Mouse (Mus musculus) stomach, embryonic 16.5 days (tissue): ENCODE results near the gene Kctd19. TPM values are rescaled to one million over a fixed set of nuclear protein-coding genes. Genes with fewer than 3 reads are reported as not detected.

Experiments
- ATAC-seq: fragments of 200-750 bp; cut with Nextera tagmentation; 2 replicates; pipeline ENCODE4 v1.8.0; 2017; ENCODE audit warnings: moderate number of reproducible peaks, moderate TSS enrichment; ENCODE audit not compliant: insufficient read depth, low FRiP score
- H3K27ac ChIP-seq: fragments of 300-500 bp; sonication (generic); 2 replicates; pipeline ENCODE4 v1.5.1; 2014; ENCODE audit warnings: low read length
- H3K27me3 ChIP-seq: fragments of 300-500 bp; sonication (generic); 2 replicates; pipeline ENCODE4 v1.6.1; 2014; ENCODE audit warnings: low read length, control low read depth, mixed read lengths; ENCODE audit not compliant: control insufficient read depth, insufficient read depth
- H3K36me3 ChIP-seq: fragments of 300-500 bp; sonication (generic); 2 replicates; pipeline ENCODE4 v1.6.1; 2014; ENCODE audit warnings: low read length; ENCODE audit not compliant: control insufficient read depth, insufficient read depth
- H3K4me1 ChIP-seq: fragments of 300-500 bp; sonication (generic); 2 replicates; pipeline ENCODE4 v1.6.1; 2014; ENCODE audit warnings: low read length, control low read depth, mixed read lengths; ENCODE audit not compliant: control insufficient read depth, insufficient read depth
- H3K4me2 ChIP-seq: fragments of 300-500 bp; sonication (generic); 2 replicates; pipeline ENCODE4 v1.6.1; 2014; ENCODE audit warnings: low read depth, low read length, mixed read lengths
- H3K4me3 ChIP-seq: fragments of 300-500 bp; sonication (generic); replicated peaks from 2 replicates; pipeline ENCODE4 v1.5.1; 2014; ENCODE audit warnings: mild to moderate bottlenecking, low read length
- H3K9ac ChIP-seq: fragments of 300-500 bp; sonication (generic); 2 replicates; pipeline ENCODE4 v1.6.1; 2014; ENCODE audit warnings: low read length
- H3K9me3 ChIP-seq: fragments of 300-500 bp; sonication (generic); replicated peaks from 2 replicates; pipeline ENCODE4 v1.6.1; 2016; ENCODE audit warnings: low read length, control low read depth; ENCODE audit not compliant: control insufficient read depth
- WGBS: fragments of 180-500 bp; shearing (Covaris S2); extraction: QIAGEN DNeasy Blood & Tissue Kit; methylation state at CpG from one replicate; pipeline ENCODE4 v1.1.7; 2014; 5-methylcytosine and 5-hydroxymethylcytosine counted together
- polyA plus RNA-seq: library from polyadenylated mRNA; unstranded; fragments of >200 nt; fragmentation: Nextera tagmentation; extraction: Ambion mirVana; gene quantifications from 2 replicates; pipeline ENCODE4 v1.2.1, GENCODE M21; 2015

The Kctd19 gene
- polyA plus RNA-seq, 1 experiment from 2014 or later: not detected

GRCm38 (mm10) chr8:105346611-105347427 is 66.5 kb downstream of the Kctd19 start:
- Histone ChIP-seq H3K27ac (peak overlapping the region; percentile 85), H3K9me3 (no peaks in the 10 kb centered on the region), H3K27me3 (peaks cover 6% of the 10 kb centered on the region; the same call in 1 of the 2 replicates), H3K4me1 (peaks cover 44% of the 10 kb centered on the region), H3K4me2 (peak overlapping the region; percentile 95), H3K36me3 (no peaks in the 10 kb centered on the region), H3K9ac (peak overlapping the region; percentile 82), H3K4me3 (peak overlapping the region; percentile 83)
- ATAC-seq: peak; percentile 26
- WGBS: 2% methylated on average over 34 of the region's 34 CpGs

- H3K9ac ChIP-seq: peak overlapping the region; percentile 23; the same call in 1 of the 2 replicates
- 41% methylated on average over 7 of the region's 7 CpGs for WGBS
- H3K27ac ChIP-seq: peak overlapping the region; percentile 85
Observed at GRCm38 (mm10) chr8:105345061-105345975, 68.0 kb downstream of the Kctd19 start.

GRCm38 (mm10) chr8:105343791-105344574 is 69.3 kb downstream of the Kctd19 start:
- WGBS: 46% methylated on average over 8 of the region's 8 CpGs
- H3K9me3 ChIP-seq: no peaks in the 10 kb centered on the region
- no peaks in the 10 kb centered on the region for H3K36me3 ChIP-seq
- H3K4me1 ChIP-seq: peaks cover 69% of the 10 kb centered on the region
- H3K4me2 ChIP-seq: peak overlapping the region; percentile 19; the same call in 1 of the 2 replicates
- H3K27me3 ChIP-seq: no peaks in the 10 kb centered on the region
- peak overlapping the region; percentile 85 for H3K27ac ChIP-seq
- no peak for ATAC-seq
- H3K9ac ChIP-seq: peak overlapping the region; percentile 31; the same call in 1 of the 2 replicates
- H3K4me3 ChIP-seq: no peak overlapping the region

More at GRCm38 (mm10) chr8:105345061-105345975, 68.0 kb downstream of the Kctd19 start:
- Histone ChIP-seq H3K36me3 (no peaks in the 10 kb centered on the region), H3K4me3 (no peak overlapping the region), H3K4me2 (peak overlapping the region; percentile 95), H3K27me3 (peaks cover 2% of the 10 kb centered on the region; the same call in 1 of the 2 replicates), H3K4me1 (peaks cover 57% of the 10 kb centered on the region), H3K9me3 (no peaks in the 10 kb centered on the region)
- no peak for ATAC-seq

GRCm38 (mm10) chr8:105342768-105343167 is 70.5 kb downstream of the Kctd19 start:
- no peak for ATAC-seq
- H3K9me3 ChIP-seq: no peaks in the 10 kb centered on the region
- H3K36me3 ChIP-seq: no peaks in the 10 kb centered on the region
- no peak overlapping the region for H3K27ac ChIP-seq
- no peaks in the 10 kb centered on the region for H3K27me3 ChIP-seq
- no peak overlapping the region for H3K4me3 ChIP-seq
- no peak overlapping the region for H3K4me2 ChIP-seq
- no peak overlapping the region for H3K9ac ChIP-seq
- peaks cover 70% of the 10 kb centered on the region for H3K4me1 ChIP-seq
- WGBS: 67% methylated on average over 4 of the region's 4 CpGs

GRCm38 (mm10) chr8:105341399-105341798 is 71.9 kb downstream of the Kctd19 start:
- ATAC-seq: 0 out of 2 replicates have a peak, but pooled peaks have one; percentile 5
- Histone ChIP-seq H3K27ac (peak overlapping the region; percentile 72), H3K9me3 (no peaks in the 10 kb centered on the region), H3K27me3 (no peaks in the 10 kb centered on the region), H3K4me2 (no peak overlapping the region), H3K9ac (no peak overlapping the region), H3K36me3 (peaks cover 5% of the 10 kb centered on the region), H3K4me3 (no peak overlapping the region), H3K4me1 (peaks cover 67% of the 10 kb centered on the region)
- WGBS: 31% methylated on average over 8 of the region's 8 CpGs

- Histone ChIP-seq H3K9me3 (no peaks in the 10 kb centered on the region), H3K27ac (peak overlapping the region; percentile 72), H3K27me3 (no peaks in the 10 kb centered on the region), H3K4me2 (no peak overlapping the region), H3K36me3 (peaks cover 15% of the 10 kb centered on the region), H3K4me3 (no peak overlapping the region), H3K4me1 (peaks cover 53% of the 10 kb centered on the region), H3K9ac (0 out of 2 replicates have a peak overlapping the region, but pooled peaks have one; percentile 32)
- peak; percentile 62 for ATAC-seq
- 53% methylated on average over 6 of the region's 6 CpGs for WGBS
Observed at GRCm38 (mm10) chr8:105339886-105340635, 73.2 kb downstream of the Kctd19 start.

- Histone ChIP-seq H3K4me1 (peaks cover 43% of the 10 kb centered on the region), H3K36me3 (peaks cover 26% of the 10 kb centered on the region)
Observed at GRCm38 (mm10) chr8:105338992-105339391, 74.3 kb downstream of the Kctd19 start.

More at GRCm38 (mm10) chr8:105338992-105339391, 74.3 kb downstream of the Kctd19 start:
- 27% methylated on average over 4 of the region's 4 CpGs for WGBS
- Histone ChIP-seq H3K9ac (no peak overlapping the region), H3K9me3 (no peaks in the 10 kb centered on the region), H3K4me2 (no peak overlapping the region), H3K4me3 (no peak overlapping the region), H3K27ac (no peak overlapping the region), H3K27me3 (no peaks in the 10 kb centered on the region)
- ATAC-seq: no peak
